Mouse (Mus musculus) CH12.LX (cell line): ENCODE measurements at regions not wholly inside any gene's neighbourhood (a gene's known extent, or its start where the extent isn't known, plus 50 kb on each side); places are given as distances from the start of the nearest gene placed in this dataset.

ENCODE experiments used
- CHD1 ChIP-seq: IDR thresholded peaks from 2 replicates; pipeline ENCODE4 v1.6.1; 2012; ENCODE audit warnings: low read depth, low read length, improper control_type of control experiment, inconsistent platforms
- CHD2 ChIP-seq: IDR thresholded peaks from 2 replicates; pipeline ENCODE4 v1.6.1; 2011; ENCODE audit warnings: low read length, improper control_type of control experiment
- CTCF ChIP-seq, 2 experiments: IDR thresholded peaks in 1 of 2; conservative IDR thresholded peaks in 1 of 2; 2 replicates each; pipeline ENCODE4 v1.5.1; 2011 to 2012; ENCODE audit warnings: low read depth in 2 of 2, low read length in 2 of 2, improper control_type of control experiment in 1 of 2, inconsistent platforms in 1 of 2, mild to moderate bottlenecking in 1 of 2, moderate library complexity in 1 of 2
- E2F4 ChIP-seq: IDR thresholded peaks from 2 replicates; pipeline ENCODE4 v1.6.1; 2011; ENCODE audit warnings: low read depth, low read length, improper control_type of control experiment; ENCODE audit not compliant: insufficient replicate concordance
- ELF1 ChIP-seq: IDR thresholded peaks from 2 replicates; pipeline ENCODE4 v1.6.1; 2014; ENCODE audit warnings: low read depth, mild to moderate bottlenecking, inconsistent platforms, low read length, improper control_type of control experiment
- EP300 ChIP-seq: IDR thresholded peaks from 2 replicates; pipeline ENCODE4 v1.6.1; 2011; ENCODE audit warnings: low read length, improper control_type of control experiment
- HCFC1 ChIP-seq: IDR thresholded peaks from 2 replicates; pipeline ENCODE4 v1.6.1; 2012; ENCODE audit warnings: low read depth, mild to moderate bottlenecking, inconsistent platforms, low read length, improper control_type of control experiment
- POLR2A ChIP-seq: IDR thresholded peaks from 2 replicates; pipeline ENCODE4 v1.6.1; 2011; ENCODE audit warnings: low read depth, mild to moderate bottlenecking, improper control_type of control experiment, low read length
- POLR2AphosphoS2 ChIP-seq: IDR thresholded peaks from 2 replicates; pipeline ENCODE4 v1.6.1; 2011; ENCODE audit warnings: low read depth, low read length, improper control_type of control experiment
- ZKSCAN1 ChIP-seq: IDR thresholded peaks from 2 replicates; pipeline ENCODE4 v1.6.1; 2012; ENCODE audit warnings: low read depth, inconsistent platforms, low read length, improper control_type of control experiment, borderline replicate concordance
- ZMIZ1 ChIP-seq: IDR thresholded peaks from 2 replicates; pipeline ENCODE4 v1.6.1; 2012; ENCODE audit warnings: low read depth, mild to moderate bottlenecking, inconsistent platforms, low read length, improper control_type of control experiment
- ZNF384 ChIP-seq: IDR thresholded peaks from 2 replicates; pipeline ENCODE4 v1.6.1; 2012; ENCODE audit warnings: low read depth, low read length, improper control_type of control experiment, inconsistent platforms

- no peak for TF ChIP-seq CTCF (conservative IDR thresholded peaks at IDR 0.05 in 1 of 2, IDR thresholded peaks at IDR 0.05 in 1 of 2; ENCODE audit: low read depth in 2 of 2, low read length in 2 of 2)
- no peak for TF ChIP-seq CHD2
- no peak for TF ChIP-seq E2F4
- no peak for TF ChIP-seq ZKSCAN1
- no peak for TF ChIP-seq POLR2AphosphoS2
- TF ChIP-seq POLR2A, result no peak
- no peak for TF ChIP-seq CHD1
- no peak for TF ChIP-seq HCFC1
- TF ChIP-seq ZNF384, result no peak
- TF ChIP-seq ELF1, result no peak
- no peak for TF ChIP-seq ZMIZ1
- no peak for TF ChIP-seq EP300
Measured at GRCm38 (mm10) chr3:58167761-58168290, 246.7 kb upstream of the Tsc22d2 start.
